Mouse (Mus musculus) cerebellum, adult 2 months (tissue): ENCODE measurements at regions not wholly inside any gene's neighbourhood (a gene's known extent, or its start where the extent isn't known, plus 50 kb on each side); places are given as distances from the start of the nearest gene placed in this dataset.

ENCODE experiments used
- CTCF ChIP-seq: fragments of 200-500 bp; IDR thresholded peaks from 2 replicates; pipeline ENCODE4 v1.5.1; 2011; ENCODE audit warnings: low read depth, mild to moderate bottlenecking, control low read depth, low read length, moderate library complexity, borderline replicate concordance; ENCODE audit not compliant: insufficient read depth
- POLR2A ChIP-seq: fragments of 200-500 bp; IDR thresholded peaks from 2 replicates; pipeline ENCODE4 v1.6.1; 2011; ENCODE audit warnings: low read length, control low read depth, borderline replicate concordance; ENCODE audit not compliant: insufficient read depth

DNA sequence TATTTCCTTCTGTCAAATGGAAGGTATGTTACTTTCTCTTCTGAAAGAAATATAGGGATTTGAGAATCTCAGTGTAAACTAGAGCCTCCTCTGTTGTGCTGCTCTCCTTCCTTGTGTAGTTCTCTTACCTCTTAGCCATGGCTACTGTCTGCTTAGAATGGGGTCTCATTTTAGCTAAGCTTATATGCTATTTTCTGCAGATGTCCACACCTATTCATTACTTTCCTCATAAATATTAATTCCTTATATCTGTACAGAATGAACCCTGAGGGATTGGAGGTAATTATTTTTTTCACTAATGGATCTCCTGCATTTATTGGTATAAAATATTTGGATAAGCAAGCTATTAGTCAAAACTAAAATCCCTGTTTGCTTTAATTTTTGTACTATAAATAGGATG is 750.4 kb upstream of the Stxbp6 start:
- TF ChIP-seq CTCF (no peak), POLR2A (no peak)
